In the genomic region with DNA sequence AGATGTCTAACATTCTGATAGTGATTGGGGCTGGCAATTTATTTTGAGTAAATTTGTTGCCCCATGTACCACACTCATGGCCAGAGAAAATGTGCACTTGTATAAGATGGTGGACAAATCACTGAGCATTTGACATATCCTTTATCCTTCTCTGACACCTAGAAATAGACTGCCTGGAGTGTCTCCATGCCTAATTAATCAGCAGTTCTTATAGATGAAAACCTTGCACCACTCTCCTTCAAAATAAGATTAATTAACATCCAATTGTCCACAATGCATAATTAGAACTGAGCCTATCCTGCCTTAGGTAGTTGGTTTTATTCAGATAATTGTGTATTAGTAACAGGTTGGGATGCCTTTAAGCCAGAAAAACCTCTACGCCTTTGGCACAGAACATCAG, we compare ENCODE assay signal across 26 mouse cellular contexts.
"Had no signal": no experiment of that assay in that cellular context is flagged by ENCODE, and none has a peak within 500 bp of the region (broad histone marks: within the 10 kb centered on the region; RNA-seq: fewer than 3 reads in every experiment).

No protein-coding gene starts in this region.

- H3K9me3 ChIP-seq: heart, embryonic 13.5 days; heart, embryonic 15.5 days; hindbrain, embryonic 13.5 days; hindbrain, embryonic 15.5 days; intestine, embryonic 15.5 days; limb, embryonic 10.5 days; limb, embryonic 12.5 days; liver, embryonic 13.5 days had no signal

- H3K4me3 ChIP-seq: heart, adult 2 months; heart, embryonic 13.5 days; heart, embryonic 15.5 days; hindbrain, embryonic 13.5 days; hindbrain, embryonic 15.5 days; intestine, embryonic 15.5 days; layer of hippocampus, adult 2 months; left cerebral cortex, adult 2 months; limb, embryonic 10.5 days; limb, embryonic 12.5 days; liver, embryonic 13.5 days had no signal

- DNase-seq: gastrocnemius, postnatal 14 days; gastrocnemius, postnatal 36 days; heart, adult 11 months; heart, adult 2 months; heart, postnatal 14 days; heart, postnatal 36 days; kidney, adult 18-20 months; kidney, adult 8-10 months; kidney, postnatal 10 days; kidney, postnatal 25 days; kidney, postnatal 4 days; liver; liver, embryonic 13.5 days had no signal

- H3K9ac ChIP-seq: heart, embryonic 13.5 days; heart, embryonic 15.5 days; hindbrain, embryonic 13.5 days; hindbrain, embryonic 15.5 days; intestine, embryonic 15.5 days; limb, embryonic 12.5 days; liver, embryonic 13.5 days had no signal

- H3K27ac ChIP-seq: heart, adult 2 months; heart, embryonic 13.5 days; heart, embryonic 15.5 days; hindbrain, embryonic 13.5 days; hindbrain, embryonic 15.5 days; intestine, embryonic 15.5 days; layer of hippocampus, adult 2 months; left cerebral cortex, adult 2 months; limb, embryonic 10.5 days; limb, embryonic 12.5 days; liver, embryonic 13.5 days had no signal

- H3K27me3 ChIP-seq: heart, embryonic 13.5 days; heart, embryonic 15.5 days; hindbrain, embryonic 13.5 days; hindbrain, embryonic 15.5 days; intestine, embryonic 15.5 days; limb, embryonic 12.5 days; liver, embryonic 13.5 days had no signal

- ATAC-seq: inflammation-experienced regulatory T-cells, adult 6 months; intestine, embryonic 15.5 days; intestine, postnatal 0 days had no signal

- H3K4me2 ChIP-seq: heart, embryonic 11.5 days; heart, embryonic 13.5 days; heart, embryonic 15.5 days; hindbrain, embryonic 13.5 days; hindbrain, embryonic 15.5 days; intestine, embryonic 15.5 days; limb, embryonic 12.5 days; liver, embryonic 11.5 days; liver, embryonic 13.5 days had no signal

- H3K36me3 ChIP-seq: heart, embryonic 13.5 days; heart, embryonic 15.5 days; hindbrain, embryonic 13.5 days; hindbrain, embryonic 15.5 days; intestine, embryonic 15.5 days; limb, embryonic 10.5 days; limb, embryonic 12.5 days; liver, embryonic 13.5 days had no signal

- H3K4me1 ChIP-seq: heart, embryonic 13.5 days; heart, embryonic 15.5 days; hindbrain, embryonic 13.5 days; hindbrain, embryonic 15.5 days; intestine, embryonic 15.5 days; limb, embryonic 10.5 days; limb, embryonic 12.5 days; liver, embryonic 13.5 days had no signal
